Mouse (Mus musculus) 3T3-L1 (cell line): ENCODE measurements at regions not wholly inside any gene's neighbourhood (a gene's known extent, or its start where the extent isn't known, plus 50 kb on each side); places are given as distances from the start of the nearest gene placed in this dataset.

Experiments
- DNase-seq: peaks from one replicate; pipeline ENCODE4 v3.0.0-alpha.2; 2015; ENCODE audit warnings: low read depth, low spot score

DNA sequence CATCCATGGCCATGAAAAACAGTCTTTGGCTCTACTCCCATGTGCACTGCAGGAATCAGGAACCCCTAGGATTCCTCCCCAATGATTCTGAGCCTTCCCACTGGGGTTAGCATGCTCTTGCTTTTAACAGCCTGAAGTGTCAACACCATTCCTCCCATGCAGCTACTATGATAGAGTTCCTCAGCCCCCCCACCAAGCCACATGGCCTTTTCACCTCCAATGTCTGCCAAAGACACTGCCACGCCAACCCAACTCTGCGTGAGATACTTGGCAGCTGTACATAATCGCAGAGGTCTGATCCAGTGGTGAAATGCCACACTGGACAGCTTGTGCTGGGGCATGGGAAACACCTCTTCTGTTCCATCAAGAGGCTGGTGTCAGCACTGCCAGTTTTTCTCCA is 128.6 kb upstream of the H2al1a start:
- no peak for DNase-seq

DNA sequence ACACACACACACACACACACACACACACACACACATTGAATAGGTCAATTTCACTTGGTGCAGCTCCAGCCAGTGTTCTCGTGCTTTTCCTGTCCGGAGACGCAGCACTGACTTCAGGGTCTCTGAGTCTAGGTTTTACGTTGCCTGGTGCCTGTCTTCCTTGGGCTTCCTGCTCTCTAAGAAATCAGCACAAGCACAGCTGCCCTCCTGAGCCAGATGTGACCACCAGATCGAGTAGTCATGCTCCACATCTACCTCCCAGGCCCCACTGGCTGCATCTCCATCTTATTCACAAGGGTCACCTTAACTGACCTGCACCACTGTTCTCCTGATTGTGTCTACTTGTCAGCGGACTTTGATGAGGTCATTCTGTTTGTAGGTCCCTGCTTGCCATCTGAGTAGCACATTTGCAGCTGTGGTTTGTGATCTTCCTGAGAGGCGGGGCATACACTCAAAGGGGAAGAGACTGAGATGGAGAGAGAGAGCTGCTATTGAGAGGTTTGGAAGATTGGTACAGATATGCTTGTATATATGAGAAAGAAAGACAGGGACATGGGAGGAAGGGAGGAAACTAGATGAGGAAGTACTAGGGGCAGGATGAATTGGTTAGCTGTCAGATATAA is 118.8 kb upstream of the H2al1a start:
- peak; percentile 8 for DNase-seq

DNA sequence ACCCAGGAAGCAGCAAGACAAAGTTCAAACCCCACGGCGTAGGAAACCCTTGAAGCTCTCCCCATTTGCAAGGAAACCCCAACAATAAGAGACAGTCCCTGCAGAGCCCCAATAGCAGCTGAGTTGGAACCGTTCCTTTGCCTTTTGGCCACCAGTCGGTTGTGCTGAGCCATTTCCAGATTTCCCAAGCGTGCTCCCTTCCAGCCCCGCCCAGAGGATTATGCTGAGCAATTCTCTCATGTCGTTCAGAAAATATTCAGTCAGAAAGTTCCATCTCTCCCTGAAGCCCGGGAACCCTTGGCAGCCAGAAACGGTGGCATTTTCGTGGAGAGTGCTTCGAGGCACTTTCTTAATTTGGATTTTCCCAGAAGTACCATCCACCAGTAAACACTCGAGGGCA is 117.2 kb upstream of the H2al1a start:
- DNase-seq = no peak

DNA sequence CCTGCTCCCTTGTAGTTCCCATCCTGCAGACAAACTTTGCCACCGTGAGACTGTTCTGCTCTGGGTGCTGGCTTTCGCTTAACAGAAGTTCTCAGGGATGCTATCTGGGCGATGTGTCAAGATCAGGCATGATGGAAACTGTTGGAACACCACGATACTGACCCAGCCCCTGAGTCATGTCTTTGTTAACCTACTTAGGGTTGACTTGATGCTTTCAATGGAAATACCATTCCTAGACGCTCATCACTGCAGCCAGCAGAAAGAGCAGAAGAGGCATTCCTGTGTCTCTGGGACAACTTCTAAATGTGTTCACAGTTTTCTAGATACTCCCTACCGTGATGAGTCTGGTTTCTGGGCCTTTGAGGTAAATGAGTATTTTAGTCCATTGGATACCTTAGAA is 108.2 kb upstream of the H2al1a start:
- DNase-seq = peak; percentile 72

DNA sequence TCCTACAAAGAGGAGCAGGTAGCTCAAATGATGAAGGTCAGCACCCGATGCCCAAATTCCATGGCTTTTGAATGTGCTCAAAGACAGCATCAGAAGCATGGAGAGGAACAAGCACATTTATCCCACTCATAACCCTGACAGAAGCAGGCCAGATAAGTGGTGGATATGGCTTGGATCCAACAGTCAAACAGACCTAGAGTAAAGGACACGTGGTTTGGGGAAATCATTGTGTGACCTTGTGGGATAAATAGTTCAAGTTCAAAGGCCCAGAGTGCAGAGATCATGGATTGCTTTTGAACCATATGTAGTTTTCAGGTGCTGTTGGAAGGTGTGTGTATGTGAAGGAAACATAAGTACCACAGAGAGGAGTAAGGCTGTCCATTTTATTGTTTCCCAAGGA is 94.9 kb upstream of the H2al1a start:
- DNase-seq = no peak

DNA sequence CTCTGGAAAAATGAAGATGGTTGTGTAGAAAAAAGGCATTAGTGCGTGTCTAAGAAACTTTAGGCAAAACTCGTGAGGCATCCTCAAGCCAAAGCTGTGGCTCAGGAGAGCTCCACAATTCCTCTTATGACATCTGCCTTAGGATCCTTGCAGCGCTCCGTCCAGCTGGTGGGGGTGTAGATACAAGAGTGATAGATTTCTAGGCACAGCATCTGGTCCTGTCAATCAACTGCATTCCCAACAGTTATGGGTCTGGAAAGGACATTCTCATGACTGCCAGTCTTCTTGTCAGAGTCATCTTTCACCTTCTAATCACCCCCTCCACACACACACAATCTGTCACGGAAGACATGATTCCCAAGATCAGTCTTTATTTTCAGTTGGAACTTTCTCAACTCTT is 89.2 kb upstream of the H2al1a start:
- DNase-seq = no peak

DNA sequence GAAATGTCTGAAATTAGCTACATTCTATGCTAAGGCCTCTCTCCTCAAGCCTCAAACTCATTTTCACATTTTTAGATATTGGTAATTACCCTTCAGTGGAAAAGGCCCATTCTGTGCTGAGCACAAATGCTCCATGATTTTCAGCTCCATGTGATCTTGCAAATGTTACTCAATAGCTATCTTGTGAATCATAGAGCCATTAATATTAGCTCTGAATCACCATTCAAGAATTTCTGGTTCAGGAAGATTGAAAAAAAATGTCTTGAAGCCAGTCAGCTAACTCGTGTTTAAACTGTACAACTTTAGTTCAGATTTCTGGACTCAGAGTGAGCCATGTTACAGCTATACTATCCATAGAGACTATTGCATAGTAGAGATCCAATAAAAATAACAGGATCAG is 86.2 kb upstream of the H2al1a start:
- DNase-seq = peak; percentile 69

DNA sequence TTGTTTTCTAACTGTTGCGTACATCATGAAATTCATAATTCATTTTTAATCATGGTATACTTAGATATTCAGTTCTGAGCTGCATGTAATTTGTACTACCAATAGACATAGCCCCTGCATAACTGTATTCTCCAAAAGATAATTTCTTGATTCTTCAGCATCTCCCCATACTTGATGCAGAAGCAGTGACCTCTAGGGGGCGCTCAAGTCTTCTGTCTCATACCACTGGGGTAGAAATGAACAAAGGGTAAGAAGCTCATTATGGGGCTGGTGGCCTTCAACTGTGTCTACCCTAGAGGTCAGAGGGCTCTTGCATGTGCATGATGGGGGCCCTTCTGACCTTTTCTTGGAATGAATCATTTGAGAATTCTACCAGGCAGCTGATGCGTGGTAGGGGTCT is 85.6 kb upstream of the H2al1a start:
- DNase-seq = peak; percentile 29

DNA sequence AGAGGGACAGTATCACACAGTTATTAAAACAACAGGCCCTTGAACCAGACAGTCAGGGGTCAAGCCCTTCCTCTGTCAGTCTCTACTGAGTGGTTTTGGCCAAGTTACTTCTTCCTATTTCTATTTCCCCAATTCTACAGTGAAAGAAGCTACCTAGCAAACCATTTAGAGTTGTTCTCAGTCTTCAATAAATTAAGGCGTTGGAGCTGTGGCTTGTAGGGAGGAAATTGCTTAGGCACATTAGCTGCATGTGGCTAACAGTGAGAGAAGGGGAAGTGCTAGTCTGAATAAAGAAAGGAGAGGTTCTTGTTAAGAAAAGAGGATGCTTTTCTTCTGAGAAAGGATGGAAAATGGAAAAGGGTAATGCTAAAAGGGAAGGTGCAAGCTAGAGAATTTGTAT is 60.0 kb upstream of the H2al1a start:
- no peak for DNase-seq

DNA sequence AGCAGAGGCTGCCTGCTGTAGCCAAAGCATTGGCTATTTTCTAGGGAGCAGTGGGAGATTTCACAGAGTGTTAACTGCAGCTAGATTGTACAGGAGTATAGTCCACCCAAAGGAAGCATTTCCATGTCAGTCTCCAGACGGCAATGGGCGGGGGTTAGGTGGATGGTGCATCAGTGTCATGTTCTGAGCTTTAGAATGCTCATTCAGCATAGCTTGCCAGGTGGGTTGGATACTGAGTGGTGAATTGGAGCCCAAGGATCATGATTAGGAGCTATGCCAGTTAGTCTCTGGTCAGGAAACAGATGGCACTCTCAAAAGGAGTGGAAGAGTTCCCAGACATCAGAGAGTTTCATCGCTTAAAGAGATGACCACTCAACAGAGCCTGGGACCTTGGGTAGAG is 53.5 kb upstream of the H2al1a start:
- DNase-seq = no peak
